Mouse (Mus musculus): ENCODE results near the gene Gm19668.
"Not testable (repeated sequence)": the region's sequence is repeated elsewhere in the genome, so short reads cannot be mapped to it uniquely, and the experiment has no call there.

Gene Gm19668

DNA sequence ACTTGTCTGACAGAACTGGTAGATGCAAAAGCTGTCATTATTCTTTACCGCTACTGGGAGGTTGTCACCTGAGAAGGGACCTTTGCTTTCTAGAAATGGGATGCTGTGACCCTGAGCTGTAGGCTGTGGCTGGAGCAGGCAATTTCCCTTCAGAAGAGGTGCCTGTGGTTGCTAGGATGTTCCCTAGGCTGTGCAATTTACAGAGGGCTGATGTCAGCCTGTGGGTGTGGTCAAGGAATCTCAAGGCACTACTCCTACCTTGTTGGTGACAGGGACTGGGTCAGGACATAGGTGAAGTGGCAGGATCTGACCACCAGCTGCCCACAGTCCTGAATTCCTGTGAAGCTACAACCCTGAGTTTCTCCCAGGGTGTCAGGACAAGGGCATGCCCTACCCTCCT lies 29.2 kb downstream of the Gm19668 start:
- DNase-seq = no peak

DNA sequence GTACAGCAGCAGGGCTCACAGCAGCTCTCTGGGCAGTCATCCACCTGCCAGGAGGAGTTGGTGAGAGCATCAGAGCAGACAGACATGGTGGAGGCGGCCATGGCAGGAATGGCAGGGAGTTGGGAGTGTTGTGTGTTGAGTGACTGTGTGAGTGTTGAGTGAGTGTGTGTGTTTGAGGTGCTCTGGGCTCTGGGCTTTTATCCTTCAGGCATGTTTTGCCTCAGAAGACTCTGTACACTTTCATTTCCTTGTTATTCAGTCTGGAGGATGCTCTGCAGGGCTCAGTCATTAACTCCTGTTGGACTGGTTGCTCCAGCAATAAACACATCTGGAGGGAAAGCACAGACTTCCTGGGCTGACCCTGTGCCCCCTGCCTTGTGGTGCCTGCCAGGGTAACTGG lies 39.4 kb downstream of the Gm19668 start, which contains the start of gene Gm3233:
Gene Gm3233, minus strand, starts transcription at position 101 of the 400 bp plus-strand sequence.
- DNase-seq = not testable (repeated sequence)

- no peak for DNase-seq
These were observed 45.5 kb downstream of the Gm19668 start for GRCm38 (mm10) chr10:77753448-77753847.

DNA sequence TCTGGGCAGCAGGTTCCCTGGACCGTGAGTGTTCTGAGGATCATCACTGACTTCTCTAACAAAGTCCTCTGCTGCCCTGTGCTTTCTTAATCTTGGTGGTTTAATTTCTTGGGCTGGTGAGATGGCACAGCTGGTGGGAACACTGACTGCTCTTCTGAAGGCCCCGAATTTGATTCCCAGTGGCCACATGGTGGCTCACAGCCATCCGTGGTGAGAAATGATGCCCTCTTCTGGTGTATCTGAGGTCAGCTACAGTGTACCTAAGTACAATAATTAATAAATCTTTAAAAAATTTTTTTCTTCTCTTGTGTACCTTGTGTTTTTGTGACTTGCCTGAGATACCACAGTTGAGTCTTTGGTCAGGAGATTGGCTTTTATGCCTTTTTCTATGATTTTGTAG lies 46.6 kb downstream of the Gm19668 start:
- DNase-seq = not testable (repeated sequence)

GRCm38 (mm10) chr10:77751254-77751653 lies 47.7 kb downstream of the Gm19668 start, which contains the start of gene Gm9736:
Gene Gm9736 (minus strand): TSS chr10:77751354.
- not testable (repeated sequence) for DNase-seq

DNA sequence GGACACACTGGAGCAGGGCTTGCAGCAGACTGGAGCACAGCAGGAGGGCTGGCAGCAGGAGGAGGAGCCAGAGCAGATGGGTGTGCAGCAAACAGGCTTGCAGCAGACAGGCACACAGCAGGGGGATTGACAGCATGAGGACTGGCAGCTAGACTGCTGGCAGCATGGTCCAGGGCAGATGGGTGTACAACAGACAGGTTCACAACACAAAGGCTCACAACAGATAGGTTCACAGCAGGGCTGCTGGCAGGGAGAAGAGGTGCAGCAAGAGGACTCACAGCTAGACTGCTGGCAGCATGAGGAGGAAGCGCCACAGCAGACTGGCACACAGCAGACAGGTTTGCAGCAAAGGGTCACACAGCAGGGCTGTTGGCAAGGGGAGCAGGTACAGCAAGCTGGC lies 48.2 kb downstream of the Gm19668 start:
- DNase-seq = not testable (repeated sequence)
